Mouse (Mus musculus) forebrain, embryonic 11.5 days (tissue): ENCODE measurements around the gene Arsa. TPM values are rescaled to one million over a fixed set of nuclear protein-coding genes. Genes with fewer than 3 reads are reported as not detected.

Experiments used
- ATAC-seq: fragments of 200-750 bp; cut with Nextera tagmentation; replicated peaks from 2 replicates; pipeline ENCODE4 v1.8.0; 2017; ENCODE audit warnings: moderate TSS enrichment; ENCODE audit not compliant: low FRiP score
- DNase-seq: peaks from one replicate; pipeline ENCODE4 v3.0.0-alpha.2; 2017; ENCODE audit warnings: low spot score
- H3K27ac ChIP-seq: fragments of 300-500 bp; sonication (generic); 2 replicates; pipeline ENCODE4 v1.5.1; 2014; ENCODE audit warnings: low read depth, low read length
- H3K27me3 ChIP-seq: fragments of 300-500 bp; sonication (generic); 2 replicates; pipeline ENCODE4 v1.6.1; 2014; ENCODE audit warnings: mild to moderate bottlenecking, low read length, mixed read lengths; ENCODE audit not compliant: control insufficient read depth, insufficient read depth
- H3K36me3 ChIP-seq: fragments of 300-500 bp; sonication (generic); 2 replicates; pipeline ENCODE4 v1.6.1; 2014; ENCODE audit warnings: mild to moderate bottlenecking, low read length, moderate library complexity, mixed read lengths; ENCODE audit not compliant: control insufficient read depth, insufficient read depth
- H3K4me1 ChIP-seq: fragments of 300-500 bp; sonication (generic); replicated peaks from 2 replicates; pipeline ENCODE4 v1.6.1; 2014; ENCODE audit warnings: low read length, mixed read lengths; ENCODE audit not compliant: control insufficient read depth, insufficient read depth
- H3K4me2 ChIP-seq: fragments of 300-500 bp; sonication (generic); 2 replicates; pipeline ENCODE4 v1.6.1; 2014; ENCODE audit warnings: low read depth, mild to moderate bottlenecking, low read length, moderate library complexity, mixed read lengths; ENCODE audit not compliant: severe bottlenecking
- H3K4me3 ChIP-seq: fragments of 300-500 bp; sonication (generic); 2 replicates; pipeline ENCODE4 v1.5.1; 2014; ENCODE audit warnings: low read depth, low read length
- H3K9ac ChIP-seq: fragments of 300-500 bp; sonication (generic); 2 replicates; pipeline ENCODE4 v1.6.1; 2014; ENCODE audit warnings: low read length
- H3K9me3 ChIP-seq: fragments of 300-500 bp; sonication (generic); 2 replicates; pipeline ENCODE4 v1.6.1; 2016; ENCODE audit warnings: low read length, mixed read lengths; ENCODE audit not compliant: control insufficient read depth
- WGBS: fragments of 180-500 bp; shearing (Covaris S2); extraction: QIAGEN DNeasy Blood & Tissue Kit; methylation state at CpG from one replicate; pipeline ENCODE4 v1.1.7; 2014; 5-methylcytosine and 5-hydroxymethylcytosine counted together
- polyA plus RNA-seq: library from polyadenylated mRNA; unstranded; fragments of >200 nt; fragmentation: Nextera tagmentation; extraction: Ambion mirVana; gene quantifications from 2 replicates; pipeline ENCODE4 v1.2.1, GENCODE M21; 2014

The Arsa gene
- polyA plus RNA-seq, 1 experiment from 2014 or later = 10.6 TPM

GRCm38 (mm10) chr15:89478622-89479021 is 1.4 kb upstream of the Arsa start:
- H3K27me3 ChIP-seq = no peaks in the 10 kb centered on the region
- H3K4me3 ChIP-seq = no peak overlapping the region
- no peak overlapping the region for H3K4me2 ChIP-seq
- no peaks in the 10 kb centered on the region for H3K36me3 ChIP-seq
- no peak overlapping the region for H3K9ac ChIP-seq
- no peaks in the 10 kb centered on the region for H3K9me3 ChIP-seq
- ATAC-seq = no peak
- peaks cover 3% of the 10 kb centered on the region; the same call in 1 of the 2 replicates for H3K4me1 ChIP-seq
- H3K27ac ChIP-seq = no peak overlapping the region
- DNase-seq = no peak
- WGBS = 82% methylated on average over 3 of the region's 3 CpGs

GRCm38 (mm10) chr15:89477806-89478205 is 581 bp upstream of the Arsa start:
- H3K4me3 ChIP-seq = no peak overlapping the region
- H3K4me2 ChIP-seq = no peak overlapping the region
- H3K27ac ChIP-seq = no peak overlapping the region
- no peak for ATAC-seq
- no peak overlapping the region for H3K9ac ChIP-seq
- peaks cover 3% of the 10 kb centered on the region; the same call in 1 of the 2 replicates for H3K4me1 ChIP-seq
- DNase-seq = no peak
- WGBS = 45% methylated on average over 8 of the region's 8 CpGs
- H3K9me3 ChIP-seq = no peaks in the 10 kb centered on the region
- H3K36me3 ChIP-seq = no peaks in the 10 kb centered on the region
- no peaks in the 10 kb centered on the region for H3K27me3 ChIP-seq

GRCm38 (mm10) chr15:89476475-89476815 is 780 bp downstream of the Arsa start:
- Histone ChIP-seq H3K4me1 (peaks cover 3% of the 10 kb centered on the region; the same call in 1 of the 2 replicates), H3K27ac (peak overlapping the region; percentile 27; the same call in 1 of the 2 replicates), H3K9me3 (no peaks in the 10 kb centered on the region), H3K36me3 (no peaks in the 10 kb centered on the region), H3K9ac (peak overlapping the region; percentile 66), H3K27me3 (no peaks in the 10 kb centered on the region), H3K4me3 (peak overlapping the region; percentile 57), H3K4me2 (peak overlapping the region; percentile 81)
- WGBS = 9% methylated on average over 5 of the region's 5 CpGs
- DNase-seq (no peak), ATAC-seq (no peak)

GRCm38 (mm10) chr15:89475611-89476474 is 1.4 kb downstream of the Arsa start:
- H3K27me3 ChIP-seq = no peaks in the 10 kb centered on the region
- peak overlapping the region; percentile 57 for H3K4me3 ChIP-seq
- H3K4me2 ChIP-seq = peak overlapping the region; percentile 81
- H3K36me3 ChIP-seq = no peaks in the 10 kb centered on the region
- peaks cover 3% of the 10 kb centered on the region; the same call in 1 of the 2 replicates for H3K4me1 ChIP-seq
- peak overlapping the region; percentile 27; the same call in 1 of the 2 replicates for H3K27ac ChIP-seq
- 8% methylated on average over 43 of the region's 44 CpGs for WGBS
- DNase-seq = peak; percentile 94
- no peaks in the 10 kb centered on the region for H3K9me3 ChIP-seq
- H3K9ac ChIP-seq = peak overlapping the region; percentile 66
- peak; percentile 98 for ATAC-seq

GRCm38 (mm10) chr15:89475293-89475600 is 2.0 kb downstream of the Arsa start:
- Histone ChIP-seq H3K9me3 (no peaks in the 10 kb centered on the region), H3K27me3 (no peaks in the 10 kb centered on the region), H3K4me3 (no peak overlapping the region; the same call in 1 of the 2 replicates), H3K27ac (no peak overlapping the region), H3K9ac (peak overlapping the region; percentile 66; the same call in 1 of the 2 replicates), H3K36me3 (no peaks in the 10 kb centered on the region), H3K4me2 (peak overlapping the region; percentile 81), H3K4me1 (peaks cover 3% of the 10 kb centered on the region; the same call in 1 of the 2 replicates)
- 92% methylated on average over 7 of the region's 7 CpGs for WGBS
- ATAC-seq = peak; percentile 4; the same call in 1 of the 2 replicates
- no peak for DNase-seq

GRCm38 (mm10) chr15:89474596-89475292 is 2.5 kb downstream of the Arsa start:
- no peaks in the 10 kb centered on the region for H3K36me3 ChIP-seq
- H3K9ac ChIP-seq = no peak overlapping the region
- peak; percentile 50 for DNase-seq
- no peak overlapping the region for H3K27ac ChIP-seq
- H3K4me1 ChIP-seq = peaks cover 3% of the 10 kb centered on the region; the same call in 1 of the 2 replicates
- WGBS = 91% methylated on average over 19 of the region's 19 CpGs
- H3K4me2 ChIP-seq = no peak overlapping the region
- no peaks in the 10 kb centered on the region for H3K27me3 ChIP-seq
- no peak overlapping the region for H3K4me3 ChIP-seq
- no peak for ATAC-seq
- H3K9me3 ChIP-seq = no peaks in the 10 kb centered on the region

GRCm38 (mm10) chr15:89473921-89474320 is 3.3 kb downstream of the Arsa start:
- Histone ChIP-seq H3K27me3 (no peaks in the 10 kb centered on the region), H3K36me3 (no peaks in the 10 kb centered on the region), H3K4me3 (no peak overlapping the region), H3K9ac (no peak overlapping the region), H3K4me2 (no peak overlapping the region), H3K27ac (no peak overlapping the region), H3K4me1 (peaks cover 3% of the 10 kb centered on the region; the same call in 1 of the 2 replicates), H3K9me3 (no peaks in the 10 kb centered on the region)
- 92% methylated on average over 8 of the region's 8 CpGs for WGBS
- DNase-seq = no peak
- no peak for ATAC-seq

GRCm38 (mm10) chr15:89473370-89473769 is 3.9 kb downstream of the Arsa start:
- no peak for ATAC-seq
- no peaks in the 10 kb centered on the region for H3K36me3 ChIP-seq
- DNase-seq = no peak
- no peak overlapping the region for H3K4me2 ChIP-seq
- no peaks in the 10 kb centered on the region for H3K27me3 ChIP-seq
- no peak overlapping the region for H3K27ac ChIP-seq
- H3K9ac ChIP-seq = no peak overlapping the region
- 87% methylated on average over 9 of the region's 9 CpGs for WGBS
- no peaks in the 10 kb centered on the region for H3K9me3 ChIP-seq
- peaks cover 3% of the 10 kb centered on the region; the same call in 1 of the 2 replicates for H3K4me1 ChIP-seq
- H3K4me3 ChIP-seq = no peak overlapping the region
